Mouse (Mus musculus): Measurements from ENCODE around the gene Gm10300.

DNA sequence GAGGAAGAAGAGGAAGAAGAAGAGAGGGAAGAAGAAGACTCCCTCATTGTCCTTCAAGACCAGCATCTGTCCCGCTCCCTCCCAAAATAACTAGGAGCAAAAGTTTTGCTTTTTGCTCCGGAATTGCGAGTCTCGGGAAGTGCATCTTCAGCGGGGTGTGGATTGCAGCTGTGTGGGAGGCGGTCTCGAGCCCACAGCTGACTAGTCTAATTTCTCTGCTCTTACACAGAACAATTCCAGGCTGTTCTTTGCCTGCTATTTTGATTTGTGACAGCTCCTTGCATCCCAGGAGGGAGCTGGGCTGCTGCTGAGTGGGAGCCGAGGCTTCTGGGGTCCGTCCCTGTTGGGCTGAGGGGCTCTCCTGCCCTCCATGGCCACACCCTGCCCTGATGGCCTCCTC, 45.1 kb downstream of the Gm10300 start:
- TF ChIP-seq CTCF (IDR thresholded peaks at IDR 0.05) (no peak), POLR2A (IDR thresholded peaks at IDR 0.05; ENCODE audit: insufficient read depth, low read depth, low read length) (no peak), EP300 (IDR thresholded peaks at IDR 0.05; ENCODE audit: insufficient read depth, low read depth, low read length) (no peak)

Data from heart, adult 2 months (tissue).